Mouse (Mus musculus) G1E (cell line): ENCODE data around the gene Rara. TPM values are rescaled to one million over a fixed set of nuclear protein-coding genes. Genes with fewer than 3 reads are reported as not detected.
"Not testable (repeated sequence)": the region's sequence is repeated elsewhere in the genome, so short reads cannot be mapped to it uniquely, and the experiment has no call there.

Experiments
- ATAC-seq: 2 replicates; pipeline ENCODE4 v1.8.0; 2016; ENCODE audit warnings: mild to moderate bottlenecking; ENCODE audit not compliant: insufficient number of reproducible peaks, poor library complexity, low FRiP score, severe bottlenecking; ENCODE audit errors: extremely low read depth
- DNase-seq: peaks from one replicate; pipeline ENCODE4 v3.0.0; 2012; ENCODE audit warnings: low spot score
- H3K27me3 ChIP-seq: 2 replicates; pipeline ENCODE4 v1.6.1; 2012; ENCODE audit warnings: mild to moderate bottlenecking, low read length, inconsistent platforms; ENCODE audit not compliant: insufficient read depth
- H3K36me3 ChIP-seq: replicated peaks from 2 replicates; pipeline ENCODE3; 2012; ENCODE audit warnings: mild to moderate bottlenecking, inconsistent platforms
- H3K4me1 ChIP-seq: 2 replicates; pipeline ENCODE4 v1.6.1; 2012; ENCODE audit warnings: low read depth, low read length, inconsistent platforms, mixed read lengths; ENCODE audit not compliant: insufficient read depth
- H3K4me3 ChIP-seq: 2 replicates; pipeline ENCODE4 v1.5.1; 2012; ENCODE audit warnings: low read depth, mild to moderate bottlenecking, inconsistent platforms, low read length, moderate library complexity, mixed read lengths
- H3K9me3 ChIP-seq: replicated peaks from 2 replicates; pipeline ENCODE4 v1.6.1; 2012; ENCODE audit warnings: inconsistent platforms
- CTCF ChIP-seq: IDR thresholded peaks from 2 replicates; pipeline ENCODE4 v1.5.1; 2012; ENCODE audit warnings: low read depth, low read length, inconsistent platforms, mixed read lengths
- GATA1 ChIP-seq: IDR thresholded peaks from 2 replicates; pipeline ENCODE4 v1.6.1; 2012; ENCODE audit warnings: borderline replicate concordance, low read length, inconsistent platforms, mixed read lengths
- GATA2 ChIP-seq: IDR thresholded peaks from 2 replicates; pipeline ENCODE4 v1.6.1; 2012; ENCODE audit warnings: low read depth, low read length, inconsistent platforms, borderline replicate concordance
- POLR2AphosphoS5 ChIP-seq: IDR thresholded peaks from 2 replicates; pipeline ENCODE4 v1.6.1; 2012; ENCODE audit warnings: low read depth, low read length, inconsistent platforms; ENCODE audit not compliant: insufficient replicate concordance
- TAL1 ChIP-seq: conservative IDR thresholded peaks from 2 replicates; pipeline ENCODE4 v1.6.1; 2012; ENCODE audit warnings: low read depth, low read length, inconsistent platforms, mixed read lengths
- polyA plus RNA-seq: library from polyadenylated mRNA; stranded (reverse); fragments of >175 nt; gene quantifications from 2 replicates; pipeline ENCODE4 v1.2.3, GENCODE M21; 2012
- total RNA-seq, 2 experiments: library from RNA; stranded (forward) in 1 of 2; stranded (reverse) in 1 of 2; fragments of 200-1000 nt in 1 of 2; fragments of >200 nt in 1 of 2; fragmentation: Nextera tagmentation in 1 of 2; gene quantifications; 2 replicates each; pipeline ENCODE4 v1.2.3; 2014 to 2017

Rara gene
- total and polyA plus RNA-seq, 3 experiments, result 16.9 to 110 (median 84.4) TPM

DNA sequence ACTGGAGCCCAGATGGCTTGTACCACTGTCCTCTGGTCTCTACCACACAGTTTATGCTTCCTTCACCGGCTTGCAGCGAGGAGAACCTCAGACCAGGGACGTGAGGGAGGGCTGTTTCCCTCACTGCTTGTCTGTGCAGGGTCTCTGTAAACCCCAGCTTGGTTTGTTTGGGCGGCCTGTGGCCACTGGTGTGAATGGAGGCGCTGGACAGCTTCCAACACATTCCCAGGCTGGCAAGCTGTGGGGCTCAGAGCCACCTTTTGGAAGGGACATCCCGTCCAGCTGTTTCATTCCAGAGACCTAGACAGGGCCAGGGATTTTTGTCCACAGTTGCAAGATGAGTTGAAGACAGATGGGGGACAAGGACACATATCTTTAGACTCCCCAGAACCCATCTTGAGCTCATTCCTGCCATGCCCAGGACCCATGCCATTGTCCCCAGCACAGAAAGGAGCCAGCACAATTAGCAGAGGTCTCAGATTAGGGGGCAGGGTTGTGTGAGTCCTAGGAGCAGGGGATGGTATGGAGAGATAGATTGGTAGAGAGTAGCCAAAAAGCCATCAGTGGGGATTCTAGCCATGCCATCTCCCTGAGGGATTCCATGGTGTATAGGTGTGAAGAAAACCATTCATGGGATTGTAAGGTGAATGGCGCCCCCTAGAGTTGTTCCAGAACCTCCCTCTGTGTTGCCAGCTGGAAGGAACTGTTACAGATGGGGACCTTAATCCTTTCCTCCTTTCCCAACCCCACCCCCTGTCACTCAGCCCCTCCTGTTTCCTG, 4.1 kb downstream of the Rara start:
- no peaks in the 10 kb centered on the region for H3K9me3 ChIP-seq
- TF ChIP-seq POLR2AphosphoS5, result no peak
- TF ChIP-seq GATA2, result no peak
- no peak for TF ChIP-seq GATA1
- peak overlapping the region; percentile 36; the same call in 1 of the 2 replicates for H3K4me3 ChIP-seq
- H3K4me1 ChIP-seq, result peaks cover 88% of the 10 kb centered on the region
- ATAC-seq (no peak), DNase-seq (no peak)
- peaks cover 4% of the 10 kb centered on the region for H3K36me3 ChIP-seq
- peaks cover 32% of the 10 kb centered on the region for H3K27me3 ChIP-seq

- Histone ChIP-seq H3K36me3 (peaks cover 3% of the 10 kb centered on the region), H3K9me3 (no peaks in the 10 kb centered on the region), H3K27me3 (peaks cover 32% of the 10 kb centered on the region), H3K4me1 (peaks cover 87% of the 10 kb centered on the region), H3K4me3 (peak overlapping the region; percentile 55; the same call in 1 of the 2 replicates)
- no peak for DNase-seq
- no peak for TF ChIP-seq GATA2
- no peak for TF ChIP-seq TAL1
- no peak for ATAC-seq
These were observed 4.9 kb downstream of the Rara start for GRCm38 (mm10) chr11:98932293-98933091.

GRCm38 (mm10) chr11:98933151-98933550, 5.5 kb downstream of the Rara start:
- H3K4me1 ChIP-seq, result peaks cover 87% of the 10 kb centered on the region
- TF ChIP-seq GATA2 (no peak), POLR2AphosphoS5 (no peak), CTCF (no peak), TAL1 (no peak), GATA1 (no peak)
- peak overlapping the region; percentile 55; the same call in 1 of the 2 replicates for H3K4me3 ChIP-seq
- H3K9me3 ChIP-seq, result no peaks in the 10 kb centered on the region
- H3K27me3 ChIP-seq, result peaks cover 32% of the 10 kb centered on the region
- ATAC-seq (no peak), DNase-seq (no peak)
- H3K36me3 ChIP-seq, result no peaks in the 10 kb centered on the region

GRCm38 (mm10) chr11:98933847-98934246, 6.2 kb downstream of the Rara start:
- H3K9me3 ChIP-seq, H3K4me3 ChIP-seq, ATAC-seq, H3K36me3 ChIP-seq, DNase-seq: not testable (repeated sequence)
- H3K27me3 ChIP-seq, result peaks cover 32% of the 10 kb centered on the region
- peaks cover 87% of the 10 kb centered on the region for H3K4me1 ChIP-seq

- Histone ChIP-seq H3K27me3 (peaks cover 31% of the 10 kb centered on the region), H3K4me1 (peaks cover 87% of the 10 kb centered on the region), H3K9me3 (no peaks in the 10 kb centered on the region), H3K36me3 (peaks cover 6% of the 10 kb centered on the region), H3K4me3 (no peak overlapping the region)
- TF ChIP-seq CTCF (no peak), GATA2 (no peak), TAL1 (no peak), GATA1 (no peak), POLR2AphosphoS5 (no peak)
- ATAC-seq (no peak), DNase-seq (no peak)
These were observed 6.7 kb downstream of the Rara start for GRCm38 (mm10) chr11:98934367-98934766.

GRCm38 (mm10) chr11:98935123-98935522, 7.5 kb downstream of the Rara start:
- peaks cover 27% of the 10 kb centered on the region for H3K27me3 ChIP-seq
- DNase-seq (no peak), ATAC-seq (no peak)
- H3K4me3 ChIP-seq, result no peak overlapping the region
- H3K4me1 ChIP-seq, result peaks cover 87% of the 10 kb centered on the region
- H3K36me3 ChIP-seq, result peaks cover 13% of the 10 kb centered on the region
- TF ChIP-seq POLR2AphosphoS5 (no peak), GATA2 (no peak), TAL1 (no peak), CTCF (no peak), GATA1 (no peak)
- H3K9me3 ChIP-seq, result no peaks in the 10 kb centered on the region
